Mouse (Mus musculus) lung, embryonic 15.5 days (tissue): Measurements from ENCODE around the gene Zfp26. TPM values are rescaled to one million over a fixed set of nuclear protein-coding genes. Genes with fewer than 3 reads are reported as not detected.

ENCODE experiments used
- ATAC-seq: fragments of 200-750 bp; cut with Nextera tagmentation; 2 replicates; pipeline ENCODE4 v1.8.0; 2017; ENCODE audit warnings: moderate number of reproducible peaks, borderline replicate concordance; ENCODE audit not compliant: low FRiP score, low TSS enrichment; ENCODE audit errors: extremely low read depth
- H3K27ac ChIP-seq: fragments of 300-500 bp; sonication (generic); 2 replicates; pipeline ENCODE4 v1.5.1; 2015; ENCODE audit warnings: moderate library complexity, mild to moderate bottlenecking, inconsistent platforms
- H3K27me3 ChIP-seq: fragments of 300-500 bp; sonication (generic); 2 replicates; pipeline ENCODE4 v1.6.1; 2015; ENCODE audit warnings: inconsistent platforms
- H3K36me3 ChIP-seq: fragments of 300-500 bp; sonication (generic); 2 replicates; pipeline ENCODE4 v1.6.1; 2015; ENCODE audit warnings: inconsistent platforms
- H3K4me1 ChIP-seq: fragments of 300-500 bp; sonication (generic); 2 replicates; pipeline ENCODE4 v1.6.1; 2015; ENCODE audit warnings: inconsistent platforms
- H3K4me2 ChIP-seq: fragments of 300-500 bp; sonication (generic); 2 replicates; pipeline ENCODE4 v1.6.1; 2015; ENCODE audit warnings: inconsistent platforms, mild to moderate bottlenecking, moderate library complexity
- H3K4me3 ChIP-seq: fragments of 300-500 bp; sonication (generic); 2 replicates; pipeline ENCODE4 v1.5.1; 2015; ENCODE audit warnings: mild to moderate bottlenecking, inconsistent platforms
- H3K9ac ChIP-seq: fragments of 300-500 bp; sonication (generic); 2 replicates; pipeline ENCODE4 v1.6.1; 2015; ENCODE audit warnings: inconsistent platforms
- H3K9me3 ChIP-seq: fragments of 300-500 bp; sonication (generic); 2 replicates; pipeline ENCODE4 v1.6.1; 2016; ENCODE audit warnings: inconsistent platforms
- WGBS: fragments of 180-500 bp; shearing (Covaris S2); methylation state at CpG from one replicate; pipeline ENCODE4 v1.1.7; 2015; 5-methylcytosine and 5-hydroxymethylcytosine counted together
- polyA plus RNA-seq: library from polyadenylated mRNA; unstranded; fragments of >200 nt; fragmentation: Nextera tagmentation; extraction: Ambion mirVana; gene quantifications from 2 replicates; pipeline ENCODE4 v1.2.1, GENCODE M21; 2015

Zfp26 gene
- polyA plus RNA-seq, 1 experiment from 2014 or later, result 21.6 TPM

DNA sequence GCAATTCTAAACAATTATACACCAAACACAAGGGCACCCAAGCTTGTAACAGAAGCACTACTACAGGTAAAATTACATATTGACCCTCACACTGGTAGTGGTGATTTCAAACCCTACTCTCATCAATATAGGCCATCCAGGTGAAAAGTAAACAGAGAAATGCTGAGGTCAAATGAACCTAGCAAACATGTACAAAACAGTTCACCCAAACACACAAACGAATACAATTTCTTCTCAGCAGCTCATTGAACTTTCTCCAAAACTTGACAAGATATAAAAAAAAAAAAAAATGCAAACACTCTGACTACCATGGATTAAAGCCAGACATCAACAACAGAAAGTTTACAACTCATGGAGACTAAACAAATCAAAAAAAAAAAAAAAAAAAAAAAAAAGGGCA is 8.5 kb downstream of the Zfp26 start:
- Histone ChIP-seq H3K27ac (no peak overlapping the region), H3K9ac (no peak overlapping the region), H3K4me3 (no peak overlapping the region), H3K36me3 (peaks cover 41% of the 10 kb centered on the region), H3K9me3 (no peaks in the 10 kb centered on the region; the same call in 1 of the 2 replicates), H3K4me1 (no peaks in the 10 kb centered on the region), H3K27me3 (no peaks in the 10 kb centered on the region), H3K4me2 (no peak overlapping the region)
- 88% methylated on average over 1 of the region's 1 CpGs for WGBS
- no peak for ATAC-seq

- Histone ChIP-seq H3K9ac (no peak overlapping the region), H3K9me3 (peaks cover 4% of the 10 kb centered on the region; the same call in 1 of the 2 replicates), H3K36me3 (peaks cover 77% of the 10 kb centered on the region), H3K27me3 (no peaks in the 10 kb centered on the region), H3K27ac (no peak overlapping the region), H3K4me3 (no peak overlapping the region), H3K4me1 (no peaks in the 10 kb centered on the region), H3K4me2 (no peak overlapping the region)
- WGBS, result 86% methylated on average over 4 of the region's 4 CpGs
- no peak for ATAC-seq
Measured at GRCm38 (mm10) chr9:20443183-20443783, 16.7 kb downstream of the Zfp26 start.

DNA sequence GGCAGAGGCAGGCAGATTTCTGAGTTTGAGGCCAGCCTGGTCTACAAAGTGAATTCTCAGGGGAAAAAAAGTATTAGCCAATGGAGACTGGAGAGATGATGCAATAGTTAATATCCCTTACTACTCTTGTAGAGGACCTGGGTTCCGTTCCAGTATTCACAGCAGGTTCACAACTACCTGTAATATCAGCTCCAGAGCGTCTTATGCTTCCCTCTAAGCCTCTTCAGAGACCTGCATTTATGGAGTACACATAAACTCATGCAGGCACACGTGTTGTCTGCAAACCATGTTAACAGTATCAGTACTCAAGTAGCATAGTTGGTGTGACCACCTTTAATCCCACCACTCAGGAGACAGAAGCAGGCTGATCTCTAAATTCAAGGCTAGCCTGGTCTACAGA is 30.0 kb downstream of the Zfp26 start:
- H3K9ac ChIP-seq, result no peak overlapping the region
- H3K27ac ChIP-seq, result no peak overlapping the region
- H3K4me3 ChIP-seq, result no peak overlapping the region
- ATAC-seq, result no peak
- no peaks in the 10 kb centered on the region for H3K9me3 ChIP-seq
- H3K4me2 ChIP-seq, result no peak overlapping the region
- no peaks in the 10 kb centered on the region for H3K27me3 ChIP-seq
- no peaks in the 10 kb centered on the region for H3K4me1 ChIP-seq
- 87% methylated on average over 3 of the region's 3 CpGs for WGBS
- 0 out of 2 replicates have a peak, but pooled peaks cover 4% of the 10 kb centered on the region for H3K36me3 ChIP-seq

DNA sequence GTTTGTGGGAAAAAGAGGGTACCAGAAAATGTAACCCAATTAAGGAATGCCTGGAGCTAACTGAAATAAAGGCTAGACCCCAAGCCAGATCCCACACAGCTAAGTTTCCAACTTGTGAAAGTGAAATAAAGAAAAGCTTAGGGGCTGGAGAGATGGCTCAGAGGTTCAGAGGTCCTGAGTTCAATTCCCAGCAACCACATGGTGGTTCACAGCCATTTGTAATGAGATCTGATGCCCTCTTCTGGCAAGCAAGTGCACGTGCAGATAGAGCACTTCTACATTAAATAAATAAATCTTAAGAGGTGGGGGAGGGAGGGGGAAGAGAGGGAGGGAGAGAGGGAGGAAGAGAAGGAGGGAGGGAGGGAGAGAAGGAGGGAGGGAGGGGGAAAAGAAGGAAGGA is 48.5 kb downstream of the Zfp26 start:
- Histone ChIP-seq H3K27ac (no peak overlapping the region), H3K4me2 (no peak overlapping the region), H3K9ac (no peak overlapping the region), H3K27me3 (no peaks in the 10 kb centered on the region), H3K9me3 (no peaks in the 10 kb centered on the region), H3K36me3 (no peaks in the 10 kb centered on the region), H3K4me3 (no peak overlapping the region), H3K4me1 (no peaks in the 10 kb centered on the region)
- no peak for ATAC-seq
- 37% methylated on average over 1 of the region's 1 CpGs for WGBS

GRCm38 (mm10) chr9:20409319-20409718 is 50.6 kb downstream of the Zfp26 start:
- H3K36me3 ChIP-seq, result no peaks in the 10 kb centered on the region
- WGBS, result 84% methylated on average over 2 of the region's 2 CpGs

DNA sequence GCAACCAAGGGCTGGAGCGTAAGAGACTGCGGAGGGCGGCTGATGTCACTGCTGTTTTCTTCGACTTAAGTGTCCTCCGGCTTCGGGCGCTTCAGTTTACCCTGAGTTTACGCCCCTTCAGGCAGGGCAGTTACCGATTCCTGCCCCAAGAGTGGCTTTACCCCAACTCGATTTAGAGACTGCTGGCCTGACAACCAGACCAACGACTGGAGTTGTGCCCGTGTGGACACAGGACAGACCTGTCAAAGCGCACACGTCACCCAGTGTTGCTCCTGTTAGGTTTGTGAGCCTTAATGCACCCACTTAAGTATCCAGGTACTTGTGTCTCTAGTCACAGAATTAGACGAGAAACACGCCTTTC is 74.6 kb downstream of the Zfp26 start:
- ATAC-seq, result peak; percentile 78
- H3K4me1 ChIP-seq, result peaks cover 3% of the 10 kb centered on the region; the same call in 1 of the 2 replicates
- no peaks in the 10 kb centered on the region for H3K9me3 ChIP-seq
- WGBS, result 16% methylated on average over 16 of the region's 16 CpGs
- peak overlapping the region; percentile 58 for H3K4me3 ChIP-seq
- peak overlapping the region; percentile 74 for H3K27ac ChIP-seq
- H3K36me3 ChIP-seq, result no peaks in the 10 kb centered on the region
- H3K4me2 ChIP-seq, result peak overlapping the region; percentile 74
- peak overlapping the region; percentile 41 for H3K9ac ChIP-seq
- H3K27me3 ChIP-seq, result no peaks in the 10 kb centered on the region

More at GRCm38 (mm10) chr9:20409319-20409718, 50.6 kb downstream of the Zfp26 start:
- H3K4me1 ChIP-seq, result no peaks in the 10 kb centered on the region
- H3K9me3 ChIP-seq, result no peaks in the 10 kb centered on the region
- no peak for ATAC-seq
- H3K27ac ChIP-seq, result no peak overlapping the region
- no peak overlapping the region for H3K4me3 ChIP-seq
- H3K4me2 ChIP-seq, result no peak overlapping the region
- H3K9ac ChIP-seq, result no peak overlapping the region
- no peaks in the 10 kb centered on the region for H3K27me3 ChIP-seq

DNA sequence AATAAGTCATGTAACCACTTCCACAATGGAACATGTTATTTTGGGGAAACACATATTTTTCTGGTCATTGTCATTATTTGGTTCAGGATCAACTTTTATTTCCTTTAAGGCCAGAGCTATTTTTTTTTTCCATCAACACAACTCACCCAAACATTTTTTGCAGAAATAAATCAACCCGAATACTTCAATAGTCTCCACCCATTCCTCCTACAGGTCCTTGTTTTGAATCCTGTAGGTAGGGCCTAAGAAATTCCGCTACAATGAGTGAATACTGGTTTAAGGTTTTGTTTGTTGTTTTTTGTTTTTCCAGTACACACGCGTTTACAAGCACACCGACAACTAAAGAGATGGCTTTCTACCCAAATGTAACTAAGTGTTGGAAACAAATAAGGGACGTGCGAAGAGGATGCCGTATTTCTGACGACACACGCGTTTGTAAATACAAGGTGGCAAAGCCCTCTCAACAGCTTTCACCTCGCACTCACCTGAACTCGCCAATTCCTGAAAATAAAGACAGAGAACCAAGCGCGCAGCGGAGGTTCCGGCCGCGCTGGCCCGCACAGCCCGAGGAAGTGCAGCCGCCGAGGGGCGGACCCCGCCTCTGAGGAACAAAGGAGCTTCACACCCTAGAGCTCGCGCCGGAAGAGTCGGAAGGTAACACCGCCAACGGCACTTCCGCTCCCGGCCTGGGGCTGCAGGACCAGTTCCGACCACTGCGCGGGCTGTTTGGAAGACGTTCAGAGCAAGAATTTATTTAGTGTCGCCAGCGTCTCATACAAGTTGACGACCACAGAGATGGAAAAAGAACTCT is 75.2 kb downstream of the Zfp26 start, which contains the start of gene Zfp560:
Gene Zfp560 (minus strand): TSS at position 646 of the 811 bp plus-strand sequence.
- no peaks in the 10 kb centered on the region for H3K9me3 ChIP-seq
- H3K27me3 ChIP-seq, result no peaks in the 10 kb centered on the region
- WGBS, result 3% methylated on average over 40 of the region's 40 CpGs
- H3K4me3 ChIP-seq, result peak within 1 kb of the TSS; percentile 58
- peak within 1 kb of the TSS; percentile 47 for H3K9ac ChIP-seq
- H3K27ac ChIP-seq, result peak within 1 kb of the TSS; percentile 74
- ATAC-seq, result peak; percentile 98
- H3K4me2 ChIP-seq, result peak within 1 kb of the TSS; percentile 74
- H3K4me1 ChIP-seq, result peaks cover 3% of the 10 kb centered on the region; the same call in 1 of the 2 replicates
- no peaks in the 10 kb centered on the region for H3K36me3 ChIP-seq

GRCm38 (mm10) chr9:20383659-20384058 is 76.3 kb downstream of the Zfp26 start:
- H3K4me1 ChIP-seq, result peaks cover 3% of the 10 kb centered on the region; the same call in 1 of the 2 replicates
- H3K4me2 ChIP-seq, result peak overlapping the region; percentile 74
- H3K9ac ChIP-seq, result no peak overlapping the region
- 85% methylated on average over 7 of the region's 7 CpGs for WGBS
- no peak for ATAC-seq
- H3K9me3 ChIP-seq, result no peaks in the 10 kb centered on the region
- peak overlapping the region; percentile 58; the same call in 1 of the 2 replicates for H3K4me3 ChIP-seq
- H3K27me3 ChIP-seq, result no peaks in the 10 kb centered on the region
- no peaks in the 10 kb centered on the region for H3K36me3 ChIP-seq
- H3K27ac ChIP-seq, result no peak overlapping the region

Other genes with a start within 250 kb of the Zfp26 start
- not detected in 2 replicates for gene Olfr871, start 248.0 kb downstream of the Zfp26 start, polyA plus RNA-seq
- gene Olfr872, start 223.0 kb downstream of the Zfp26 start, polyA plus RNA-seq, result not detected in 2 replicates
- gene Olfr39, start 177.8 kb downstream of the Zfp26 start, polyA plus RNA-seq, result not detected in 2 replicates
- not detected in 2 replicates for gene Olfr873, start 161.6 kb downstream of the Zfp26 start, polyA plus RNA-seq
- gene Olfr18, start 124.1 kb downstream of the Zfp26 start, polyA plus RNA-seq, result 0.19 TPM in 1 of 2 replicates, not detected in the other
- gene Zfp560, start 75.0 kb downstream of the Zfp26 start, polyA plus RNA-seq, result 34.6 and 37.0 TPM in 2 replicates
- gene Zfp426, start 32.6 kb upstream of the Zfp26 start, polyA plus RNA-seq, result 19.2 and 22.8 TPM in 2 replicates
- gene Zfp266, start 61.3 kb upstream of the Zfp26 start, polyA plus RNA-seq, result 103 and 107 TPM in 2 replicates
- gene Zfp846, start 121.1 kb upstream of the Zfp26 start, polyA plus RNA-seq, result 14.9 and 17.7 TPM in 2 replicates
- 369 and 383 TPM in 2 replicates for gene Ubl5, start 182.7 kb upstream of the Zfp26 start, polyA plus RNA-seq
- gene Fbxl12, start 184.6 kb upstream of the Zfp26 start, polyA plus RNA-seq, result 18.5 and 20.8 TPM in 2 replicates
- 51.8 and 54.8 TPM in 2 replicates for gene Pin1, start 191.9 kb upstream of the Zfp26 start, polyA plus RNA-seq